Mouse (Mus musculus) heart, postnatal 0 days (tissue): Measurements from ENCODE around the gene Fchsd2. TPM values are rescaled to one million over a fixed set of nuclear protein-coding genes. Genes with fewer than 3 reads are reported as not detected.

ENCODE experiments used
- ATAC-seq: fragments of 200-750 bp; cut with Nextera tagmentation; 2 replicates; pipeline ENCODE4 v1.8.0; 2017; ENCODE audit warnings: low read depth, moderate number of reproducible peaks, moderate library complexity; ENCODE audit not compliant: insufficient read depth
- DNase-seq: peaks from one replicate; pipeline ENCODE4 v3.0.0-alpha.2; 2016; ENCODE audit warnings: low spot score
- H3K27ac ChIP-seq: fragments of 300-500 bp; sonication (generic); 2 replicates; pipeline ENCODE4 v1.5.1; 2014; ENCODE audit warnings: low read depth, mild to moderate bottlenecking
- H3K27me3 ChIP-seq: fragments of 300-500 bp; sonication (generic); 2 replicates; pipeline ENCODE4 v1.6.1; 2014; ENCODE audit warnings: low read length, mixed read lengths; ENCODE audit not compliant: control insufficient read depth, insufficient read depth
- H3K36me3 ChIP-seq: fragments of 300-500 bp; sonication (generic); replicated peaks from 2 replicates; pipeline ENCODE4 v1.6.1; 2014; ENCODE audit warnings: low read length, mixed read lengths; ENCODE audit not compliant: control insufficient read depth, insufficient read depth
- H3K4me1 ChIP-seq: fragments of 300-500 bp; sonication (generic); 2 replicates; pipeline ENCODE4 v1.6.1; 2014; ENCODE audit warnings: antibody characterized with exemption; ENCODE audit not compliant: control insufficient read depth, insufficient read depth
- H3K4me2 ChIP-seq: fragments of 300-500 bp; sonication (generic); 2 replicates; pipeline ENCODE4 v1.6.1; 2014; ENCODE audit warnings: low read depth, mild to moderate bottlenecking, low read length, moderate library complexity
- H3K4me3 ChIP-seq: fragments of 300-500 bp; sonication (generic); 2 replicates; pipeline ENCODE4 v1.5.1; 2014; ENCODE audit warnings: low read depth, low read length
- H3K9ac ChIP-seq: fragments of 300-500 bp; sonication (generic); replicated peaks from 2 replicates; pipeline ENCODE4 v1.6.1; 2014; ENCODE audit warnings: low read depth, low read length, mixed read lengths
- H3K9me3 ChIP-seq: fragments of 300-500 bp; sonication (generic); replicated peaks from 2 replicates; pipeline ENCODE4 v1.6.1; 2016; ENCODE audit warnings: low read length; ENCODE audit not compliant: control insufficient read depth
- CTCF ChIP-seq: IDR thresholded peaks from 2 replicates; pipeline ENCODE4 v1.5.1; 2016; ENCODE audit warnings: antibody characterized with exemption, control low read depth, low read depth
- EP300 ChIP-seq: IDR thresholded peaks from 2 replicates; pipeline ENCODE4 v1.6.1; 2016; ENCODE audit warnings: antibody characterized with exemption, low read depth
- WGBS: fragments of 180-500 bp; shearing (Covaris S2); extraction: QIAGEN DNeasy Blood & Tissue Kit; methylation state at CpG from one replicate; pipeline ENCODE4 v1.1.7; 2014; 5-methylcytosine and 5-hydroxymethylcytosine counted together
- polyA plus RNA-seq: library from polyadenylated mRNA; unstranded; fragments of >200 nt; fragmentation: Nextera tagmentation; extraction: Ambion mirVana; gene quantifications from 2 replicates; pipeline ENCODE4 v1.2.1, GENCODE M21; 2015
- total RNA-seq: library from RNA; depleted of rRNA; stranded (reverse); fragments of >200 nt; gene quantifications from 2 replicates; pipeline ENCODE4 v1.2.3, GENCODE M21; 2014; ENCODE audit warnings: low replicate concordance

Gene Fchsd2
- total and polyA plus RNA-seq, 2 experiments from 2014 or later = 8.7 to 19.3 TPM

- no peak for DNase-seq
- ATAC-seq = no peak
- TF ChIP-seq EP300 = no peak
- no peak for TF ChIP-seq CTCF
- Histone ChIP-seq H3K4me2 (no peak overlapping the region), H3K4me1 (no peaks in the 10 kb centered on the region), H3K36me3 (no peaks in the 10 kb centered on the region), H3K9me3 (no peaks in the 10 kb centered on the region), H3K4me3 (no peak overlapping the region), H3K27ac (no peak overlapping the region), H3K9ac (no peak overlapping the region), H3K27me3 (no peaks in the 10 kb centered on the region)
- whole genome bisulfite sequencing = 96% methylated on average over 1 of the region's 1 CpGs
These were observed 70.1 kb downstream of the Fchsd2 start for GRCm38 (mm10) chr7:101162781-101163180.

DNA sequence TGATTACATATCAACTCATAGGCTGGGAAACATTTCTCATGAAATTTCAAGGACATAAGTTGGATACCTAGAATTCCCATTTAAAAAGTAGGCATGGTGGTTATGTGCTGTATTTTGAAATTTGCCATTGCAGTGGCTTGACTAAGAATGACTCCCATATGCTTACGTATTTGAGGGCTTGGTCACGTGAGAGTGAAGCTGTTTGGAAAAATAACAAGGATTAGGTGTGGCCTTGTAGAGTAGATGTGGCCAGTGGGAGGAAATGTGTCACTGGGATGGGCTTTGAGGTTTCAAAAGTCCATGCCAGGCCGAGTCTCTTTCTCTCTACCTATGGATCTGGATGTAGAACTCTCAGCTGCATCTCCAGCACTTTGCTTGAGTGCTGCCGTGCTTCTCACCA is 71.2 kb downstream of the Fchsd2 start:
- WGBS = 77% methylated on average over 4 of the region's 4 CpGs
- H3K27ac ChIP-seq = no peak overlapping the region
- H3K27me3 ChIP-seq = no peaks in the 10 kb centered on the region
- no peak overlapping the region for H3K4me2 ChIP-seq
- ATAC-seq = no peak
- no peak for DNase-seq
- H3K36me3 ChIP-seq = no peaks in the 10 kb centered on the region
- no peaks in the 10 kb centered on the region for H3K4me1 ChIP-seq
- H3K9ac ChIP-seq = no peak overlapping the region
- TF ChIP-seq CTCF (no peak), EP300 (no peak)
- H3K9me3 ChIP-seq = no peaks in the 10 kb centered on the region
- no peak overlapping the region for H3K4me3 ChIP-seq

DNA sequence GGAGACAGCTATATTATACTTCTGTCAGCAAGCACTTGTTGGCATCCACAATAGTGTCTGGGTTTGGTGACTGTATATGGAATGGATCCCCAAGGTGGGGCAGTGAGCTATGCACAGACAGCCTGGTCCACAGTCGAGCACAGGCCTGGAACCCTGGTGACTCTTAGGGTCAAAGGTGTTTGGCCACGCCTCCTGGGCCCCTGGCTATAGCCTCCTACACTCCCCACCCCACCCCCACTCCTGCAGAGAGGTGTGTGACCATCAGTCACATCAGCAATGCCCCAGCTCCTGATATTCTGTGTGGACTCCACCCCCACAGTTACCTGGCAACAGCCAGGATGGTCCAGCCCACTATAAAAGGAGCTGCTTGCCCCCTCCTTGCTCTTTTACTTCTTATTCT is 73.9 kb downstream of the Fchsd2 start:
- no peak overlapping the region for H3K4me2 ChIP-seq
- no peak for TF ChIP-seq EP300
- H3K9ac ChIP-seq = no peak overlapping the region
- ATAC-seq = no peak
- no peak for DNase-seq
- H3K4me1 ChIP-seq = peaks cover 3% of the 10 kb centered on the region; the same call in 1 of the 2 replicates
- H3K4me3 ChIP-seq = no peak overlapping the region
- 68% methylated on average over 2 of the region's 2 CpGs for WGBS
- no peaks in the 10 kb centered on the region for H3K27me3 ChIP-seq
- no peak overlapping the region for H3K27ac ChIP-seq
- H3K36me3 ChIP-seq = no peaks in the 10 kb centered on the region
- H3K9me3 ChIP-seq = no peaks in the 10 kb centered on the region

DNA sequence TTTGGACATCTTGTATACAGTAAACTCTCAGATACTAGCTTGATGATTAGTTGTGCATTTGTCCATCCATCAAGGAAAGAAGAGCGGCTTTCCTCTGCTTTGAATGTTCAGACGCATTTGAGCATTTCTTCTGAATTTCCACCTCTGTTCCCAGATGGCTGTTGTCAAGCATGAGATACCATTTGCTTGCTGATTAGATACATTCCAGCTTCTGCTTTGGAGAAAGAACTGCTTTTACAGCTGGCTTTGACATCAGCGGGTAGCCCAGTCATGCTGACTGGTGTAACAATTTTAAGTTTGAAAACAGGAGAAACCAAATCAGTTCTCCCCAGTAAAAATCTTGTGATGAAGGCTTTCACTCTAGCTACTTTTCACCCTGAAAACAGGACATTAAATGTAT is 77.8 kb downstream of the Fchsd2 start:
- WGBS = 28% methylated on average over 3 of the region's 3 CpGs
- Histone ChIP-seq H3K27ac (no peak overlapping the region), H3K27me3 (no peaks in the 10 kb centered on the region), H3K9ac (no peak overlapping the region; the same call in 1 of the 2 replicates), H3K36me3 (no peaks in the 10 kb centered on the region), H3K4me3 (no peak overlapping the region), H3K9me3 (no peaks in the 10 kb centered on the region), H3K4me2 (no peak overlapping the region), H3K4me1 (peaks cover 3% of the 10 kb centered on the region; the same call in 1 of the 2 replicates)
- DNase-seq (peak; percentile 16), ATAC-seq (no peak)
- TF ChIP-seq EP300 = no peak
- no peak for TF ChIP-seq CTCF

GRCm38 (mm10) chr7:101171002-101171401 is 78.3 kb downstream of the Fchsd2 start:
- Histone ChIP-seq H3K36me3 (no peaks in the 10 kb centered on the region), H3K4me3 (no peak overlapping the region), H3K27ac (no peak overlapping the region), H3K9me3 (no peaks in the 10 kb centered on the region), H3K27me3 (no peaks in the 10 kb centered on the region), H3K4me2 (no peak overlapping the region), H3K4me1 (peaks cover 3% of the 10 kb centered on the region; the same call in 1 of the 2 replicates), H3K9ac (no peak overlapping the region)
- DNase-seq (no peak), ATAC-seq (no peak)
- no peak for TF ChIP-seq CTCF
- TF ChIP-seq EP300 = no peak
- 77% methylated on average over 1 of the region's 1 CpGs for WGBS

DNA sequence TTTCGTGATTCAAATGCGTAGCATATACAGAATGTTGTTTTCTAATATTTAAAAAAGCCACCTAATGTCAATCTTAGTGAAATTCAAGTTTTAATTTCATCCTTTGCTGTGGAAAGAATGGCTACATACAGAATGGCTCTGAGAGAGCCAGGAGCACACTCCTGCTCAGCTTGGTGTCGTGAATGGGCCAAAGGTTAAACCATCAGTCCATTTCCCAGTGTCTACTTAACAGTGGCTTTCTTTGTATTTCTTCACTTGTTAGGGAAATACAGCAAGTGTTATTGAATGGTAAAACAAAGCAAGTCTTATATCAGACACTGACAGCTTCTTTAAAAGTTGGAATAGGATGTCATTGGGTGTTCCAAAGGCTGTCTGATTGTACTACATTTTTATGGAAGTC is 80.7 kb downstream of the Fchsd2 start:
- Histone ChIP-seq H3K4me1 (peaks cover 9% of the 10 kb centered on the region), H3K4me2 (no peak overlapping the region), H3K27me3 (no peaks in the 10 kb centered on the region), H3K4me3 (no peak overlapping the region), H3K27ac (no peak overlapping the region), H3K36me3 (no peaks in the 10 kb centered on the region), H3K9me3 (no peaks in the 10 kb centered on the region), H3K9ac (no peak overlapping the region)
- DNase-seq (no peak), ATAC-seq (no peak)
- TF ChIP-seq EP300 (no peak), CTCF (no peak)
- 94% methylated on average over 3 of the region's 3 CpGs for WGBS
